Mouse (Mus musculus) thymus, adult 2 months (tissue): ENCODE data around the gene Ckap2.

ENCODE experiments used
- CTCF ChIP-seq: fragments of 200-500 bp; IDR thresholded peaks from 2 replicates; pipeline ENCODE4 v1.5.1; 2012; ENCODE audit warnings: mild to moderate bottlenecking, control low read depth, low read length, moderate library complexity, borderline replicate concordance; ENCODE audit not compliant: control insufficient read depth, poor library complexity, insufficient read depth; ENCODE audit errors: extremely low read depth
- POLR2A ChIP-seq: fragments of 200-500 bp; IDR thresholded peaks from 2 replicates; pipeline ENCODE4 v1.6.1; 2012; ENCODE audit warnings: mild to moderate bottlenecking, low read length, control low read depth, moderate library complexity; ENCODE audit not compliant: control insufficient read depth, poor library complexity, insufficient read depth; ENCODE audit errors: extremely low read depth

GRCm38 (mm10) chr8:22199481-22199880, 13.9 kb upstream of the Ckap2 start:
- TF ChIP-seq CTCF, result no peak
- no peak for TF ChIP-seq POLR2A
